Mouse (Mus musculus): ENCODE data around the gene Sec14l1. TPM values are rescaled to one million over a fixed set of nuclear protein-coding genes. Genes with fewer than 3 reads are reported as not detected.
A peak's percentile ranks its signal among the peaks of the same experiment; 100 is the strongest.
"Not testable (repeated sequence)": the region's sequence is repeated elsewhere in the genome, so short reads cannot be mapped to it uniquely, and the experiment has no call there.

Sec14l1 gene
- 62.8 and 63.9 TPM in 2 replicates for polyA plus RNA-seq (2015; fragmentation: Nextera tagmentation; extraction: Ambion mirVana)

DNA sequence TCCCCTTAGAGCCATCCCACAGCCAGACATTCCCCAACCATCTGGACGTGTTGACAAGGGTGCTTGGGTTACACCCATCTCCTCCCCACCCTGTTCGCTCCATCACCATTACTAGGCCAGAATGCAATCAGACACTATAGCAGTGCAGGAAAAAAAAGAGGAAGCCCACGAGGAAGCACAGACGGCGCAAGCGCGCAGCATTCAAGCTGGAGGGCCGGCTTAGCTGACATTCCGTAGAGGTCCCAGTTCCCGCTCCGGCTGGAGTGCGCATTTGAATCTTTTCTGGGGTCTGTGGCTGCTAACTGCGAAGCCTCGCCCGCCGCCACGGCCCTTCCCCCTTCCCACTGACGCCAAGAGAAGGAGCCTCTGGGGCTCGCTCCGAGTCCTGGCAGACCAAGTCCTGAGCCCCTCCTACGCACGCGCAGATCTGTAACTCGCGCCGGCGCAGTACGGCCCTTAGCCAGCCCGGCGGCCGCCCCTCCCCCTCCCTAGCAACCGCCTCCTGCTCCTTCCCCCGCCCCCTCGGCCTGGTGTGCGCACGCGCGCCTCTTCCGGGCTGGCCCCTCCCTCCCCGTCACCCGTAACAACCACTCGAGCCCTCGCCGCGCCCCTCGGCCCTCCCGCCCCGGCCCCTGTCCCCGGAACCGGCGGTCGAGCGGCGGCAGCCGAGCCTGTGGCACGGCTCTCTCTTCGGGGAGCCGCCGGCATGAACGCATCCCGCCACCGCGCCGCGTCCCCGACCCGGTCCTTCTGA lies at the start of gene Sec14l1:
Sec14l1 (plus strand) TSS at position 577 of the 754 bp plus-strand sequence.
- Histone ChIP-seq H3K9me3 (no peaks in the 10 kb centered on the region), H3K4me3 (peak within 1 kb of the TSS; percentile 64), H3K36me3 (replicated peaks) (peaks cover 3% of the 10 kb centered on the region; the same call in 1 of the 2 replicates), H3K4me1 (peaks cover 45% of the 10 kb centered on the region), H3K27ac (peak within 1 kb of the TSS; percentile 97), H3K9ac (peak within 1 kb of the TSS; percentile 72), H3K4me2 (peak within 1 kb of the TSS; percentile 70), H3K27me3 (replicated peaks) (no peaks in the 10 kb centered on the region)
- WGBS = 0% methylated on average over 62 of the region's 67 CpGs
- ATAC-seq (replicated peaks) = peak; percentile 94

DNA sequence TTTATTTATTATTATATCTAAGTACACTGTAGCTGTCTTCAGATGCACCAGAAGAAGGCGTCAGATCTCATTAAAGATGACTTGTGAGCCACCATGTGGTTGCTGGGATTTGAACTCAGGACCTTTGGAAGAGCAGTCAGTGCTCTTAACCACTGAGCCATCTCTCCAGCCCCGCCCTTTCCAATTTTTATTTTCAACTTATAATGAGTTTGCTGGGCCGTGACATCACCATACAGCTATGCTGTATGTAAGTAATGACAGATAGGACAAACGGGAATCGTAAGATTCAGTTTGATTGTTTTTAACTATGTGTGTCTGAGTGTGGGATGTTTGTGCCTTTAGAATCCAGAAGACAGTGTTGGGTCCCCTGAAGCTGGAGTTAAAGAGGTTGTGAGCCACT lies 49.4 kb upstream of the Sec14l1 start:
- not testable (repeated sequence) for H3K4me1 ChIP-seq; H3K27me3 ChIP-seq (replicated peaks); ATAC-seq (replicated peaks); H3K4me3 ChIP-seq; H3K4me2 ChIP-seq; H3K9me3 ChIP-seq; H3K36me3 ChIP-seq (replicated peaks); H3K9ac ChIP-seq; H3K27ac ChIP-seq
- 87% methylated on average over 5 of the region's 5 CpGs for WGBS

GRCm38 (mm10) chr11:117066738-117067137 lies 48.2 kb upstream of the Sec14l1 start:
- Histone ChIP-seq H3K27ac (no peak overlapping the region), H3K4me2 (no peak overlapping the region), H3K4me3 (no peak overlapping the region), H3K4me1 (peaks cover 6% of the 10 kb centered on the region; the same call in 1 of the 2 replicates), H3K9ac (no peak overlapping the region), H3K9me3 (no peaks in the 10 kb centered on the region), H3K27me3 (replicated peaks) (no peaks in the 10 kb centered on the region), H3K36me3 (replicated peaks) (no peaks in the 10 kb centered on the region)
- WGBS = 80% methylated on average over 5 of the region's 5 CpGs
- no peak for ATAC-seq (replicated peaks)

DNA sequence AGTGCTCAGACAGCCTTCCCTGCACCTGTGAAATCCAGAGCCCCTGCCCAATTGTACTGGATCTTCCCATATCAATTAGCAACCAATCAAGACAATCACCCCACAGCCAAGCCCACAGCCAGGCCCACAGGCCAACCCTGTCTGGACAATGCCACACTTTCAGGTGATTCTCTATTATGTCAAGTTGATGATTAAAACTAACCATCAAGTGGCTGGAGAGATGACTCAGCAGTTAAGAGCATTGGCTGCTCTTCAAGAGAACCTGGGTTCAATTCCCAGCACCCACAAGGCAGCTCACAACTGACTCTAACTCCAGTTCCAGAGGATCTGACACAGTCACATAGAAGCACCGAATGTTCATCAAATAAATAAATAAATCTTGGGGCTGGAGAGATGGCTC lies 46.6 kb upstream of the Sec14l1 start:
- H3K9me3 ChIP-seq = no peaks in the 10 kb centered on the region
- 95% methylated on average over 1 of the region's 1 CpGs for WGBS

DNA sequence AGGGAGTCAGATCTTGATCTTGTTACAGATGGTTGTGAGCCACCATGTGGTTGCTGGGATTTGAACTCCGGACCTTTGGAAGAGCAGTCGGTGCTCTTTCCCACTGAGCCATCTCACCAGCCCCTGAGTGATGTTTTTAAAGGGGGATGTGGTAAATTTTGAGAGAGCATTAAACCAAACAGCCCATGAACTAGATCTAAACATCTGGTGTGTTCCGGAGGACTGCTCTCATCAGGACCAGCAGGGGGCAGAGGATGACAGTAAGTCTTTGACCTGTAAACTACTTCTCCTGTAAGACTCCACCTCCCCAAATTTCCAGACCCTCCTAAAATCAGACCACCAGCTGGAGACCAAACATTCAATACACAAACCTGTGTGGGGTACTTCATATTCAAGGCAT lies 45.9 kb upstream of the Sec14l1 start:
- Histone ChIP-seq H3K4me3 (no peak overlapping the region), H3K27ac (no peak overlapping the region), H3K9me3 (no peaks in the 10 kb centered on the region), H3K4me2 (no peak overlapping the region), H3K4me1 (peaks cover 2% of the 10 kb centered on the region; the same call in 1 of the 2 replicates), H3K27me3 (replicated peaks) (no peaks in the 10 kb centered on the region), H3K36me3 (replicated peaks) (no peaks in the 10 kb centered on the region), H3K9ac (no peak overlapping the region)
- WGBS = 87% methylated on average over 3 of the region's 3 CpGs
- ATAC-seq (replicated peaks) = no peak

More for the DNA sequence above, 46.6 kb upstream of the Sec14l1 start:
- Histone ChIP-seq H3K9ac (no peak overlapping the region), H3K36me3 (replicated peaks) (no peaks in the 10 kb centered on the region), H3K27me3 (replicated peaks) (no peaks in the 10 kb centered on the region), H3K4me2 (no peak overlapping the region), H3K27ac (no peak overlapping the region), H3K4me3 (no peak overlapping the region), H3K4me1 (peaks cover 5% of the 10 kb centered on the region; the same call in 1 of the 2 replicates)
- ATAC-seq (replicated peaks) = no peak

GRCm38 (mm10) chr11:117070711-117071110 lies 44.3 kb upstream of the Sec14l1 start:
- H3K36me3 ChIP-seq (replicated peaks) = no peaks in the 10 kb centered on the region
- H3K4me3 ChIP-seq = no peak overlapping the region
- no peaks in the 10 kb centered on the region for H3K27me3 ChIP-seq (replicated peaks)
- H3K9me3 ChIP-seq = no peaks in the 10 kb centered on the region
- no peak overlapping the region for H3K27ac ChIP-seq
- no peak for ATAC-seq (replicated peaks)
- WGBS = 82% methylated on average over 7 of the region's 7 CpGs
- H3K4me1 ChIP-seq = peaks cover 2% of the 10 kb centered on the region; the same call in 1 of the 2 replicates
- no peak overlapping the region for H3K4me2 ChIP-seq
- H3K9ac ChIP-seq = no peak overlapping the region

DNA sequence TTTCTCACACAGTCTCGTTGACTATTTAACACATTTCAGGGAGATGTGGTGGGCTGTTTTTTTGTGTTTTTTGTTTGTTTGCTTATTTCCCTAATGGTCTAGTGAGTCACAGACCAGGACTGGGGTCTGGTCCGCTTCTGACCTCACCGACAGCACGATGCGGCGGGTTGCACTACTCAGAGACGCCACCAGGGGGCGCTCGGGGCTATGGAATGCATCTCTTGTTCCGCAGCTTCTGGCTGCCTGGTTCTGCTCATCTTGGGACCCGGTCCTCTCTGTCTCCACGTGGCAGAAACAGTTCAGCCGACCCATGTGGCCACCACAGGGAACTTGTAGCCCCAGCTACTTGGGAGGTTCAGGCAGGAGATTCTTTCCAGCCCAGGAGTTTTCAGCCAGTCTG lies 42.8 kb upstream of the Sec14l1 start:
- Histone ChIP-seq H3K4me2 (no peak overlapping the region), H3K4me3 (no peak overlapping the region), H3K27ac (no peak overlapping the region), H3K9me3 (no peaks in the 10 kb centered on the region), H3K9ac (no peak overlapping the region), H3K4me1 (peaks cover 8% of the 10 kb centered on the region), H3K27me3 (replicated peaks) (no peaks in the 10 kb centered on the region), H3K36me3 (replicated peaks) (no peaks in the 10 kb centered on the region)
- ATAC-seq (replicated peaks) = no peak
- 2% methylated on average over 13 of the region's 13 CpGs for WGBS

GRCm38 (mm10) chr11:117073426-117073825 lies 41.5 kb upstream of the Sec14l1 start:
- 92% methylated on average over 9 of the region's 9 CpGs for WGBS
- Histone ChIP-seq H3K27me3 (replicated peaks) (no peaks in the 10 kb centered on the region), H3K4me2 (no peak overlapping the region), H3K36me3 (replicated peaks) (peaks cover under 1% of the 10 kb centered on the region; the same call in 1 of the 2 replicates), H3K4me3 (no peak overlapping the region), H3K9me3 (no peaks in the 10 kb centered on the region), H3K9ac (no peak overlapping the region), H3K27ac (no peak overlapping the region), H3K4me1 (peaks cover 21% of the 10 kb centered on the region)
- ATAC-seq (replicated peaks) = no peak

- Histone ChIP-seq H3K27ac (peak overlapping the region; percentile 80), H3K9ac (peak overlapping the region; percentile 90), H3K4me1 (peaks cover 30% of the 10 kb centered on the region), H3K9me3 (no peaks in the 10 kb centered on the region), H3K4me2 (peak overlapping the region; percentile 92), H3K27me3 (replicated peaks) (no peaks in the 10 kb centered on the region), H3K4me3 (peak overlapping the region; percentile 82), H3K36me3 (replicated peaks) (peaks cover 19% of the 10 kb centered on the region)
- peak; percentile 76 for ATAC-seq (replicated peaks)
- under 1% methylated on average over 54 of the region's 54 CpGs for WGBS
Observed at GRCm38 (mm10) chr11:117076576-117077196, 38.3 kb upstream of the Sec14l1 start.

DNA sequence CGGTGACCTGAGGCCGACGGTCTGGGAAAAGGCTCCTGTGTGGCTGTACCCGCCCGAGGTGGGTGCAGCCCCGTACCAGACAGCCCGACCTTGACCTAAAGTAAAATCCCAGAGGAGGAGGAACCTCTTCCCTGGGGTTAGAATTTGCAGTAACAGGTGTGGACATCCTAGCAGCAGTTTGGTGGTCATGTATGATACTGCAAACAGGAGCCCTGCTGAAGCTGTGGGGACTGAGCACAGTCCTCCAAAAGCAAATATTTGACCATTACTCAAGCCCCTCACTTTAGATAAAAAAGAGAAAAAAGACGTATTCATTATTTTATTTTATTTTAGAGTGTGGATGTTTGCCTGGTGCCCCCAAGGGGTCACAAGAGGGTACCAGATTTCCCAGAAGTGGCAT lies 37.7 kb upstream of the Sec14l1 start:
- Histone ChIP-seq H3K9me3 (no peaks in the 10 kb centered on the region), H3K4me2 (peak overlapping the region; percentile 92), H3K9ac (peak overlapping the region; percentile 90), H3K36me3 (replicated peaks) (peaks cover 19% of the 10 kb centered on the region), H3K27ac (peak overlapping the region; percentile 80), H3K27me3 (replicated peaks) (no peaks in the 10 kb centered on the region), H3K4me3 (peak overlapping the region; percentile 82), H3K4me1 (peaks cover 35% of the 10 kb centered on the region)
- no peak for ATAC-seq (replicated peaks)
- 6% methylated on average over 8 of the region's 8 CpGs for WGBS

- no peak for ATAC-seq (replicated peaks)
- H3K4me1 ChIP-seq = peaks cover 34% of the 10 kb centered on the region
- peaks cover 19% of the 10 kb centered on the region for H3K36me3 ChIP-seq (replicated peaks)
- no peaks in the 10 kb centered on the region for H3K27me3 ChIP-seq (replicated peaks)
- 86% methylated on average over 8 of the region's 8 CpGs for WGBS
- H3K9ac ChIP-seq = no peak overlapping the region
- H3K9me3 ChIP-seq = no peaks in the 10 kb centered on the region
- peak overlapping the region; percentile 92; the same call in 1 of the 2 replicates for H3K4me2 ChIP-seq
- H3K27ac ChIP-seq = no peak overlapping the region
- H3K4me3 ChIP-seq = peak overlapping the region; percentile 82
Observed at GRCm38 (mm10) chr11:117077902-117078301, 37.1 kb upstream of the Sec14l1 start.

- Histone ChIP-seq H3K4me3 (no peak overlapping the region), H3K27me3 (replicated peaks) (no peaks in the 10 kb centered on the region), H3K27ac (no peak overlapping the region), H3K9me3 (no peaks in the 10 kb centered on the region), H3K9ac (no peak overlapping the region), H3K36me3 (replicated peaks) (peaks cover 21% of the 10 kb centered on the region), H3K4me1 (peaks cover 34% of the 10 kb centered on the region), H3K4me2 (no peak overlapping the region)
- WGBS = 96% methylated on average over 12 of the region's 12 CpGs
- no peak for ATAC-seq (replicated peaks)
Observed at GRCm38 (mm10) chr11:117078637-117079240, 36.2 kb upstream of the Sec14l1 start.
